Mouse (Mus musculus) layer of hippocampus, adult 9-11 months (tissue): ENCODE measurements around the gene Gpr35.
"Not testable (repeated sequence)": the region's sequence is repeated elsewhere in the genome, so short reads cannot be mapped to it uniquely, and the experiment has no call there.

Experiments
- DNase-seq: peaks from one replicate; pipeline ENCODE4 v3.0.0; 2022

The Gpr35 gene

DNA sequence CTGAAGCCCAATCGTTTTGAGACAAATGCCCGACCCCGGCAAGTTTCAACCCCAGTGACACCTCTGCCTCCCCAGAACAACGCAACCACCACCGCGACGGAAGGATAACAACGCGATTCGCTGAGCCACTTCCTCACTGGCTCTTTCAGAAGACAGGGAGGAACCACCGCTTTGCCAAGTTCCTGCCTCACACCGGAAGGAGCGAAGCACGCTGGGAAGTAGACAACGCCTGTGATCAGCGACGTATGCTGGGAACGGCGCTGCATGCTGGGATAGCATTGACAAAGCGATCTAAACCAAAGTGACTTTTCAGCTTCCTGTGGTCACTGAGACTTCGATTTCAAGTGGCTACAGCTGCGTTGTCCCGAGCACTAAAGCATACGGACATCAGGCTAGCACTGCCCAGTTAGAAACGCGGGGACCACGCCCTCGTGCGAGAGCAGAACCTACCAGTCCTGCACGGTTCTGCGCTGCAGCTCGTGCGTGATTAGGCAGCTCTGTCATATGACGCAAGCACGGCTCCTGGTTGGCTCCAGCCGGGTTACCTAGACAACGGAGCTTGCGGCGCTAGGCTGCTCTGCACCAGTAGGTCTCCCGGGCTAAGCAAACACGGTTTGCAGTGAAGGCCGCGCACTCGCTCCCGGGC is 16.4 kb upstream of the Gpr35 start, which contains the start of gene Capn10:
Gene Capn10 (plus strand): TSS at position 195 of the 646 bp plus-strand sequence.
- DNase-seq = peak; percentile 98

DNA sequence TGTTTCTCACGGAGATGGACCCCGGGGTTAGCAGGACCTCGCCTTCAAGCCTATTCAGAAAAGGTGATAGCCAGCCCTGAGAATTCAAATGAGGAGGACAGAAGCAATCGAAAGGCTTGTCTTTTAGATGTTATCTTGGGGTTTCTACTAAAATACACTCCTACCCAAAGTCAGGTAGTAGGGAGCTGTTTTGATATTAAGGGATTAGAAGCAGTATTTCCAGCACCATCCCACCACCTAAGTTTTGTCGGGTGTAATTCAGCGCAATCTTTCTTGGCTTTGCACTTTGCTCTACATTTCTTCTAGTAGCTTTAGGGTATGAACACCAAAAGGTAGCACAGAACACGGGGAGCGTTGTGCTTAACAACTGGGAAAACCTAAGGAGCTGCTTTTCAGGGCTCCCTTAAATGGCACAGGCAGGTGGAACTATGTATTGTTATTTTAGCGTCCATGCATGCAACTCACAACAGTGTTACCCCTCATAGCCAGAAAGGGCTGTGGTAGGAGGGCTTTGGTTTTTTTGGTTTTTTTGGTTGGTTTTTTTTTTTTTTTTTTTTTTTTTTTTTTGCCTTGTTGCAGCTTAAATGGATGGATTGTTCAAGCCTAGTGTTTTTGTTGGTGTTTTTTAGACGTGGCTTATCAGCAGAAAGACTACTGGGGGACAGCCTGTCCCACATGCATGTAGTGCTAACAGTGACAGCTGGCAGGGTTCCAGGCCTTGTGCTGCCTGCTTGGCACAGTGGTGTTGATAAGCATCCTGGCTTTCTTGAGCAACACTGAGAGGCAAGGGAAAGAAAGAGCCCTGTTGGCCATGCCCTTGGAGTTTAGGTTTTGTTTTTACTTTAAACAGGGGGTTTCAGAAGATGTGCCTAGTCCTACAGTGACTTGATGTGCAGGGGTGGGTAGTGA is 15.4 kb upstream of the Gpr35 start:
- no peak for DNase-seq

DNA sequence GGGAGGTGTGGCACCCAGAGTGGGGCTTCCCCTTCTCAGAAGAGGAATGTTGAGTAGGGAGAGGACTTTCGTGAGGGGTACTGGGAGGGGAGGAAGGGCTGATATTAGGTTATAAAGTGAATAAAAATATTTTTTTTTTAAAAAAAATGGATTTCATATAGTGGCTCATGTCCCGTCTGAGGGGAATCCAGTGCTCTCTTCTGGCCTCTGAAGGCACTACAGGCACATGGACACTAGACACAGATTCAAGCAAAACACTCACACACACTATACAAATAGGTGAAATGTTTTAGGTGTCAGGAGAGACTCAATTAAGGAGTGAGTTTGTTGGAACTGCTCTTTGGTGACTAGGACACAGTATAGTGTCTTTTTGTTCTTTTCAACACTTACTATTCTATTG is 14.7 kb upstream of the Gpr35 start:
- no peak for DNase-seq

DNA sequence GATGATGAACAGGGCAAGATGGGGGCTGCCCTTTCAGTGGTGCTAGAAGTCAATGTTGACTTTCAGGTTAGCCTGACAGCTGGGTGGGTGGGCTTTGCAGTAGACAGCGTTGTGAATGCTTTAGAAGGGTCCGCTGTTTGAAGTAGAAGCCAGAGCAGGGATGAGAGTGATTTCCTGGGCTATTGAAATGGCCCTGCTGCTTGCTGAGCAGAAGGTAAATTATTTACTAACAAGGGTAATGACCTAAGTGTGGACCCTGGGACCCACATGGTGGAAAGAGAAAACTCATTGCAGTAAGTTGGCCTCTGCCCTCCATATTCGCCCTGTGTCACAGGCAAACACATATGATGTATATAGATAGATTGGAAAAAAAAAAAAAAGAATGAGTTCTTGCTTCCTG is 14.2 kb upstream of the Gpr35 start:
- DNase-seq = no peak

DNA sequence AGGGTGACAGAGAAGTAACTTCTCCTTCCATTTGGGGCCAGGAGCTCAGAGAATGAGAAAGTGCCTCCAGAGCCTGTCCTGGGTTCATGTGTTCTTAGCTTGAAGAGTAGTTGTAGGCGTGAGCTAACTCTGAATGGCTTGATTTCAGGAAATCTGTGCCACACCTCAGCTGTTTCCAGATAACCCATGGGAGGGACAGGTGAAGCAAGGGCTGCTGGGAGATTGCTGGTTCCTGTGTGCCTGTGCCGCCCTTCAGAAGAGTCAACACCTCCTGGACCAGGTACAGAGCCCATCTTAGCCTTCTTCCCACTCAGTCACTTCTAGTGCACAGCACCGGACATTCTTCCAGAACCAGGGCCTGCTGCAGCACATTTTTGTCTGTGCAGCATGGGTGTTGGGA is 12.9 kb upstream of the Gpr35 start:
- no peak for DNase-seq

DNA sequence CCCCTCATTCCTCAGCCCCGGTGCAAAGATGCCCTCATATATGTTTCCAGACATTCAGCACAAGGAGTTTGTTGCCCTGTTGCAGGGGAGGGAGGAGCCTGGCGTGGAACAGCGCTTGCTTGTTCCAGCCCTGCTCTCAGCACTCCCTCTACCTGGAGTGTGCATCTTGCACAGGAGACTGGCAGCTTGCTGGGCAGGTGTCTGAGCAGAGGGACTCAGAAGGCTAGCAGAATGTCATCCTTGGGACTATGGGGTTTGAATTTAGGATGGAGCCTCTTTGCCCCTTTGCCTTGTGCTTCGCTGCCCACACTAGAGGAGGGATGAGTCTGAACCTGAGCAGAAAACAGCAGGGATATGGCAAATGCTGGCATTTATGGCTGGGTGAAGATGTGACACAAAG is 10.9 kb upstream of the Gpr35 start:
- no peak for DNase-seq

DNA sequence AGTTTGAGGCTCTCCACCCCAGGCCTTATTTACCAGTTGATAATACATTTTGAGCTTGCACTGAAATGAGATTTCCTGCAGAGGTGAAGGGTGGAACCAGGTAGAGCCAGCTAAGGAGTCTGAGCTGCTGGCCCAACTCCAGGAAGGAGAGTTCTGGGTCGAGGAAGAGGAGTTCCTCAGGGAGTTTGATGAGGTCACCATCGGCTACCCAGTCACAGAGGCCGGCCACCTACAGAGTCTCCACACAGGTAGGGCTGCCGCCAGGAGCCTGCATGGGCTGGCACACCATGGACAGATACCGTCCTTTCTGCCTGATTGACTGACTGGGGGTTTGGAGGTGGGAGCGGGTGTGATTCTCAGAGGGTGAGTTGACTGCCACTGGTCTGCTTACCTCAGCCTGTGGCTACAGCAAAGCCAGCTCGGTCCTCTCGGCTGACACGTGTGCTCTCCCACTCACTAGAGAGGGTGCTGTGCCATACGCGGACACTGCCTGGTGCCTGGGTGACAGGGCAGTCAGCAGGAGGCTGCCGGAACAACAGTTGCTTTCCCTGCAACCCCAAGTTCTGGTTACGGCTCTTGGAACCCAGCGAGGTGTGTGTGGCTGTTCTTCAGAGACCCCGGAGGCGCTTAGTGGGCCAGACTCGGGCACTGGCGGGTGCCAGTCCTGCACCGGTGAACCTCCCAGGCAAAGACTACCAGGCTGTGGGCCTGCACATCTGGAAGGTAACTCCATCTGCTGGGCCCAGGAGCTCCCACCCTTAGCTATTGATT is 7.3 kb upstream of the Gpr35 start:
- DNase-seq = no peak

DNA sequence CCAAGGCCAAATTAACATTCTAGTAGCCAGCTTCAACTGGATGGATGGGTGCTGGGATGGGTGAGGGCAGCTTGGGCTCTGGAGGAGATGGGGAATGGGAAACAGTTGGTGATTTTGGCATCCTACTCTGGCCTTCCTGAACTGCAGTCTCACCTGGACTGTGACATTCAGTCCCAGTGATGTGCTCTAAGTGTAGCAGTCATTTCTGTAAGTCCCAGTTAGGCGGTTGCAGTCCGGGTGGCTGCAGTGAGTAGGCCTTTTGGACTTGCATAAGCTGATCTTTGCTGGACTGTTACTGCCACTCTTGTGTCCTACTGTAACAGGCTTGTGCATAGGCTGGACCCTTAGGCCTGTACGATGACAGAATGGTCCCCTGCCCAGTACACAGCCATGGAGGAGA is 2.7 kb upstream of the Gpr35 start:
- no peak for DNase-seq

DNA sequence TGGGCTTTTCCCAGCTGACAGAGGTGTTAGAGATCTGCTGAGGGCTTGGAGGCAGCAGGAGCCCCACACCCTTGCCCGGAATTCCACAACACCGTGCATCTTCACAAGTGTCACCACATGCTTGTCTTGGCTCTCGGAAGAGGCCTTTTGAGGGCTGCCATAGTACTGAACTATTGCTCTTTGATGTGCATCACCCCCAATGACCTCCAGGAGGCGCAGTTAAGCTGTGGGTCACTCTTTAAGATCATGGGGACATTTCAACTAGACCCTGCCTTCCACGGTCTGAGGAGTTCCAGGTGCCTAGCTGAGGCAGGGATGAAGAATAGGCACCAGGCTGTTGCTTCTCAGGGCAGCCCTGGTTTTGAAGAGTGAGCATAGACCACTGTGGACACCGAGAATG is 1.2 kb upstream of the Gpr35 start:
- DNase-seq = peak; percentile 1

DNA sequence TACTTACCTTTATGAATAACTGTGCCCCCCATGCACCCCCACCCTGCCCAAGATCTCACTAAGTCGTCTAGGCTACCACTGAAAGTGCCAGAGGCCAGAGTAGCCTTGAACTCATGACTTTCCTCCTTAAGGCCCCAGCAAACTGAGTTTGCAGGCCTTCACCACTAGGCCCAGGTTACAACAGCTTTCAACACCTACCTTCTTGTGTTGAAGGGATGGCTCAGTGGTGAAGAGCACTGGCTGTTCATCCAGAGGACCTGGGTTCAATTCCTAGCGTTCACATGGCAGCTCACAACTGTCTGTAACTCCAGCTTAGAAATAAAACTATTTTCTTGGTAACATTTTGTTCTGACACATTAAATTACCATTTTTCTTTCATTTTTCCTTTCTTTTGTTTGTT is 3.0 kb downstream of the Gpr35 start:
- no peak for DNase-seq

DNA sequence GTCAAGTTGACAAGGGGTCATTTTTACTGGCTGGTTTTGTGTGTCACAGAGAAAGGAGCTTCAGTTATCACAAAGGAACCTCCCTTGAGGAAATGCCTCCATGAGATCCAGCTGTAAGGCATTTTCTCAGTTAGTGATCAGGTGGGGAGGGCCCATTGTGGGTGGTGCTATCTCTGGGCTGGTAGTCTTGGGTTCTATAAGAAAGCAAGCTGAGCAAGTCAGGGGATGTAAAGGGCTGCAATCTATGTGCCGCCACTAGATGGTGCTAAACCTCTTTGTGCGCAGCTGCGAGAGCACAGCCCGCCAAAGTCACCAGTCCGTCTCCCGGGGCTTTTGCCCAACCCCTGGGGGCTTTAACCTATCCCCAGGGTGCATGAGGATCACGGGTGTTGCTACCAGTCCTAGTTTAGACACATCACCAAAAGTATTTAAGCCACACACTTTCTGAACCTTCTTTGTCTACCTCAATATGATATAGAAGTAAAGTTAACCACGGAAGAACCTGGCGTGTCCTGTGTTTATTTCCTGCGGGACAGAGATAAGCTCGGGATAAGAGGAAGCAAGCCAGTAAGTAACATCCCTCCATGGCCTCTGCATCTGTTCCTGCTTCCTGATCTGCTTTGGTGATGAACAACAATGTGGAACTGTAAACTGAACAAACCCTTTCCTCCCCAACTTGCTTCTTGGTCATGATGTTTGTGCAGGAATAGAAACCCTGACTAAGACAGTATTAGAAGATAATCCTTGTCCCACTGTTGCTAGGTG is 6.1 kb downstream of the Gpr35 start:
- DNase-seq = peak; percentile 47

DNA sequence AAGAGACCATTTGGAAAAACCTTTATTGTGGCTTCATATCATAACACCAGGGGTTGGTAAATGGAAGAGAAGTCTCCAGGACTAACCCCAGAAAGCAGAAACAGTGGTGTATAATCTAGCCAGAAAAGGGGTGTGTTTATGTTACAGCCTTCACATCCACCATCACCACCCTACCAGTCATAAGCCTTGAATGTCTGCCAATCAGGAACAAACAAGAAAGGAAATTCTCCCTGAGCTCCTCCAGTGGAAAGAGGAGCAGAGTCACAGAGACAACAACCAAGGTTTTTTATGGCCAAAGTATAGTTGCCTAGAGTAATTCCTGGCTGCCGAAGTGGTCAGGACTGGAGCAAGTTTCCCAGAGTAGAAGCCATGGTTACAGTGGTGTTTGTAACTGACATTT is 8.3 kb downstream of the Gpr35 start:
- DNase-seq = no peak

DNA sequence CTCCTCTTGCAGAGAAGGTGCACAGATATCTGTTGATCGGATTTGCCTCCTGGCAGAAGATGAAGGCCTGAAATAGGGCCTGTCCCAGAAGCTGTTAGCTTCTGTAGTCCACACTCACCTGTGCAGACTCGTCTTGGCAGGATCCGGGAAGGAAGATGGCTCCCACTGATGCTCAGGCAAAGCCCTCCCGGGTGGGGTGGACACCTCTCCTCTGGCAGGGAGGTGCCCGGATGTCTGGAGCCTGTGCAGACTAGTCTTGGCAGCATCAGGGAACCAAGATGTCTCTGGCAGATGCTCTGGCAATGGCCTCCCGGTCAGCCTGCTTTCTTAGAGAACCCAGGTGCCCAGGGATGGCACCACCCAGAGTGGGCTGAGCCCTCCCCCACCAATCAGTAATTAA is 20.1 kb downstream of the Gpr35 start:
- not testable (repeated sequence) for DNase-seq

DNA sequence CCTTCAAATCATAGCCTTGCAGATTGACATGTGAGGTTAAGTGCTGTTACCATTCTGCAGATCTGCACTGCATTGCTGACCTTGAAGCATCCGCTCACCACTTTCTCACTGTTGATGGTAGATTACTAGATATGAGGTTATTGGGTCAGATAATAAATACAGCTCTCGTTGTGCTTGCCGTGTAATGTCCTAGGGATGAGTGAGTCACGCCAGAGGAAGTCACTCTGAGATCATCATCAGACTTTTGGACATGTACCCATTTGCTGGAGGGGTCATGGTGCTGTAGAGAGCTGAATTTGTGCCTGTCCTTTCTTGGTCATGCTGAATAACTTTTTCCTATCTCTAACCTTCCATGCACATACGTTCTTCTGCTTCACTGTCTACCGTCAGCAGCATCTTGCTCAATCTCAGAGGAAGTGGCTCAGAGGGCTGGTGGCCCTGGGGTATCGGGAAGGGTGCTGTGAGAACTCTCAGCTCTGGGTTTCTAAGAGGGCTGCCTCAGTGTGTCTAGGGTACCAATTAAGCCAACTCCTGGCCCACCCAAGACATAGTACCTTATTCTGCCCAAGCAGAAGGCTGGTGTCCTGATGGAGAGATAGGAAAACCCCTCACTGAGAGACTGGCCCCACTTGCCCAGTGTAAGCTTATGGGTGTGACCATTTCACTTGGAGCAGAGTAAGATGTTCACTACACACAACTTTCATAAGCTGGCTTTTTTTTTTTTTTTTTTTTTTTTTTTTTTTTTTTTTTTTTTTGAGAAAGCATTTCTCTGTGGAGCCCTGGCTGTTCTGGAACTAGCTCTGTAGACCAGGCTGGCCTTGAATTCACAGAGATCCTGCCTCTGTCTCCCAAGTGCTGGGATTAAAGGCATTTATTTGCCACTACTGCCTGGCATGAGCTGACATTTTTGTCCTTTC is 21.5 kb downstream of the Gpr35 start:
- DNase-seq = no peak

DNA sequence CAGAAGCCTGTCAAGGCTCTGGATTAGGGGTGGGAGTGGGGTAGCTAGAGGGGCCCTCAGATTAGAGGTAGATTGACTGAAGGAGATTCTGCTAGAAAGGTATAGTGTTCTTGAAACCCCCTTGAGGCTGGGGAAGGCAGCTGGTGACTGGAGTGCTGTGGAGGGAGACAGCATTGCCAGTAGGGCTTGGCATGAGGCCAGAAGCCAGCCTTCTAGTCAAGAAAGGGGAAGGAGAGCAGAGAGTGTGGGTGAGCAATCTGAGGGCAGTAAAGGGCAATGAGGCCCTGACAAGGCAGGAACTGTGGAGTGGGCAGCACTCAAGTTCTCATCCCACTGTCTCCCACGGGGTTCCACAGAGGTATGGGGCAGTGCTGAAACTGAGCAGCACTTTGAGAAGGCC is 22.2 kb downstream of the Gpr35 start:
- peak; percentile 69 for DNase-seq

DNA sequence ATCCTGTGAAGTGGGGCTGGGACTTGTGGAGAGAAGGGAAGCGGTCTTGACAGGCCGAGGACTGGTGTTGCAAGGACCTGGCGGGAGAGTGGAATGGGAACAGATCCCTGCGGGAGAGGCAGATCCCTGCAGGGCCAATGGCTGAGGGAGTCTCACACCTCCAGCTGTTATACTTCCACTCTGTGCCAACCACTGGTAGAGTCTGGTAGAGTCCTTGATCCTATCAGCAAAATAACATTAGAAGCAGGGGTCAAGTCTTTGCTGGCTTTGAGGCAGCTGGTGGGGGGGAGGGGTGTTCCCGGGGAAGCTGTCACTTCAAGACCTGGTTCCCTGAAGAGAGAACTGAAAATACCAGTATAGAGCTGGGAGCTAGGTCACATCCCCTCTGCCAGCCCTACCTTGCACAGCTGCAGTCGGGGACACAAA is 25.5 kb downstream of the Gpr35 start:
- no peak for DNase-seq

DNA sequence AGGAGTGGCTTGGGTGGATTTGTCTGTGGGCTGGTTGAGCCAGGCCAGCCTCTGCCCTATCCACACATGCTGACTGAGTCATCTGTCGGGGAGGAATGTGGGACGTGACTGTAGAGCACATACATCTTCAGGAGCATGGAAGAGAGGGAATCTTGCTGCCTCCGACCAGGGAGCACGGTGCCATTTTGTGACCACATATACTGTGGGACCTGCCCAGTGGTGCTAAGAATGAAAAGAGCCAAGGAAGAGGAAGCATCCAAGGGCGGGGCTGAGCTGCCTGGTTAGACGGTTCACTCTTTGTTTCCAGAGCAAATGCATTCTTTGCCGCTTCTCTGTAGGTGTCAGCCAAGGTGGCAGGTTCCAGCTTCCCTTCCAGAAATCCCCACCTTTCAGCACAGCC is 28.0 kb downstream of the Gpr35 start:
- DNase-seq = no peak

DNA sequence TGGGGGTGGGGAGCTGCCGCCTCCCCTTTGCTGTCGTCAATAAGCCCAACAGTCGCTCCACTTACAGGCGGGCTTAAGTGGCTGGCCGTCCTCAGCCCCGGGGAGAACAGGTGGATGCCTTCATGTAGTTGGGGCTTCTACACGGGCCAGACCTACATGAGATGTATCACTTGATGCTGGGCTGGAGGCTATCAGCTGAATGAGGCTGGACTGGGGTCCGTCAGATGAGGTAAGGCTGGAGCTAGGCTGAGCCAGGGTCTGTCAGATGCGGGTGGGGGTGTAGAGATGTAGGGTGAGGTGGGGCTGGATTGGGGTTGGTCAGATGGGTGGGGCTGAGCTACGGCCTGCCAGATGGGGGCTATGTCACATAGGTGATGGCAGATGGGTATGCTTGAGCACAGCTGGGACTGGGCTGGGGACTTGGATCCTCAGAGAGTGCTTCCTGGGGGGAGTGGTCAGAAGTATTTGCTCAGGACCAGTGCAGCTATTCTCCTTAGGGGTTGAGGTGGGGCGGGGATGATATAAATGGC is 28.5 kb downstream of the Gpr35 start:
- no peak for DNase-seq

DNA sequence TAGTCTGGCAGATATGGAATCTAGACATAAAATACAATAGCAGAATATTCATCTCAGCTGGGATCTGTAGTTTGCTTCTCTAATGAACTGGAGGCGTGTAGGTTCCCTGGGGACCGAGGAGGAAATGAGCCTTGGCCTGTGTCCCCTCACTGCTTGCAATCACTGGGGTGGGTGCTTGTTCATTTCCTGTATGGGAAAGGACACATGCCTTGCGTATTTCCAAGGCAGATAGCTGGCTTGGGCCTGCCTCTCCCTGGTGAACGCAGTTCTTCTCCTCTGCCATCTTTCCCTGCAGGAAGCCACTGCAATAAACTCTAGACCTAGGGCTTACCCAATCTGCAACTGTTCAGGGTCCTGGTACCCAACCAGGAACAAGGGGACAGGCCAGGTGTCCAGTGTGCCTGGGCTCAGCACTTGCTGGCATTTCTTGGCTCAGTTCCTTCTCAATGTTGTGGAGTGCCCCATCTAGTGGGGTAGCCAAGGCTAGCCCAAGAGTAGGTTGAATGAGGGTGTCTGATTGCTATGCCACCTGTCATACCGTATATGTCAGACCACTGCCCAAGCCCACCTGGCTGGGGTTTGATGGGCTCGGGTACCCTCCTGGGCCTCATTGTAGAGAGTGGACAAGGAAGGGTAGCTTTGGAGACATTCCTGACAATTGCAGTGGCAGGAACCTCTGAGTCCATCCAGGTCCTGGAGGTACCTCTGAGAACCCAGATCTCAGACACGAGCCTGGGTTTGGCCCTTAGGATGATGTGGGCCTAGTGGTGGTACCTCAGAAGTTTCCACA is 30.6 kb downstream of the Gpr35 start:
- no peak for DNase-seq

DNA sequence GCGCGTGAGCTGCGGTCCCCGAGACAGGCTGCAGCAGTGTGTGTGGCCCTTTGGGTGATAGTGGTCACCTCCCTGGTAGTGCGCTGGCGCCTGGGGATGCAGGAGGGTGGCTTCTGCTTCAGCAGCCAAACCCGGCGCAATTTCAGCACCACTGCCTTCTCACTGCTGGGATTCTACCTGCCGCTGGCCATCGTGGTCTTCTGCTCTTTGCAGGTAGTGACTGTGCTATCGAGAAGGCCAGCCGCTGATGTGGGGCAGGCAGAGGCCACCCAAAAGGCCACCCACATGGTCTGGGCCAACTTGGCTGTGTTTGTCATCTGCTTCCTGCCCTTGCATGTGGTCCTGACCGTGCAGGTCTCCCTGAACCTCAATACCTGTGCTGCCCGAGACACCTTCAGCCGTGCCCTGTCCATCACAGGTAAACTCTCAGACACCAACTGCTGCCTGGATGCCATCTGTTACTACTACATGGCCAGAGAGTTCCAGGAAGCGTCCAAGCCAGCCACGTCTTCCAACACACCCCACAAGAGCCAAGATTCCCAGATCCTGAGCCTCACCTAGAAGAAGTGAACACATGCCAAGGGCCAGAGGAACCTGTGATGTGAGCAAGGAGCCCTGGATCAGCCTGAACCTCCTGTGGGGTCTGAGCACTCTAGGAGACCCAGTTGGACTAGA is 32.4 kb downstream of the Gpr35 start:
- DNase-seq = no peak
